Mouse (Mus musculus) right cerebral cortex, postnatal 14 days (tissue): ENCODE results near the gene Gm17606.

Experiments
- DNase-seq: peaks from one replicate; pipeline ENCODE4 v3.0.0; 2022

Gene Gm17606

GRCm38 (mm10) chr14:54669381-54669780, 28.6 kb downstream of the Gm17606 start:
- no peak for DNase-seq

GRCm38 (mm10) chr14:54674317-54674716, 33.6 kb downstream of the Gm17606 start:
- DNase-seq, result no peak

GRCm38 (mm10) chr14:54676290-54676689, 35.5 kb downstream of the Gm17606 start:
- no peak for DNase-seq

GRCm38 (mm10) chr14:54678657-54679304, 38.0 kb downstream of the Gm17606 start:
- no peak for DNase-seq

GRCm38 (mm10) chr14:54682396-54682795, 41.6 kb downstream of the Gm17606 start:
- no peak for DNase-seq

GRCm38 (mm10) chr14:54685471-54685870, 44.7 kb downstream of the Gm17606 start:
- no peak for DNase-seq

- peak; percentile 70 for DNase-seq
Observed at GRCm38 (mm10) chr14:54686063-54686521, 45.3 kb downstream of the Gm17606 start, which contains the start of gene 1700123O20Rik. Gene 1700123O20Rik, plus strand, starts transcription at chr14:54686216.

- peak; percentile 100 for DNase-seq
Observed at GRCm38 (mm10) chr14:54686522-54687143, 45.9 kb downstream of the Gm17606 start, which contains the start of gene Acin1. Gene Acin1, minus strand, starts transcription at chr14:54686931.

- DNase-seq, result no peak
Observed at GRCm38 (mm10) chr14:54687251-54687650, 46.5 kb downstream of the Gm17606 start.

GRCm38 (mm10) chr14:54695042-54695441, 54.3 kb downstream of the Gm17606 start:
- no peak for DNase-seq

- DNase-seq, result no peak
Observed at GRCm38 (mm10) chr14:54696752-54697151, 56.0 kb downstream of the Gm17606 start.
